Mouse (Mus musculus) B cell, adult 2 months (primary cell): ENCODE data around the gene Siae.

Source experiments
- DNase-seq, 2 experiments: peaks; one replicate each; pipeline ENCODE4 v3.0.0; 2022

Gene Siae

DNA sequence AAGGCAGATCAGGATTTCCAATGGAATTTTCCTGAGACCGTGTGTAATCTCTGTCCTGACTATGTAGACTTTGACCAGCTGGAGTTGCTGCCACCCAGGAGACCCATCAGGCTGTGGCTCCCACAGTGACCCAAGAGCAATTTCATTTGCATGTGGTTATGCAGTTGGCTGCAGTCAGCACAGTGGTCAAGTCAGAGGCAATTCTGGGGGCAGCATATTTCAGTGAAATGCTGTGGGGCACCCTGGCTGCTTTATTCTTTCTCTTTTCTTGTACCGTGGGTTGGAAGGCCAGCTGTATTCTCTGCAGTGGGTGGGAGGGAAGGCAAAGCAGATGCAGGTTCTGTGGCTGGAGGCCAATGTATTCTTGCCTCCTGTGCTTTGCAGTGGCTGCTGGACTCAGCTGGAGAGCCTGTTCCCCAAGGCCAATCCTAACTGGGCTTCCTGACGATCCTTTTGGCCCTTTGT, 70.6 kb downstream of the Siae start:
- no peak for DNase-seq

GRCm38 (mm10) chr9:37627263-37627662, 71.8 kb downstream of the Siae start:
- no peak for DNase-seq

GRCm38 (mm10) chr9:37628581-37628980, 73.1 kb downstream of the Siae start:
- DNase-seq: no peak

- no peak for DNase-seq
Observed at GRCm38 (mm10) chr9:37629941-37630340, 74.4 kb downstream of the Siae start.

DNA sequence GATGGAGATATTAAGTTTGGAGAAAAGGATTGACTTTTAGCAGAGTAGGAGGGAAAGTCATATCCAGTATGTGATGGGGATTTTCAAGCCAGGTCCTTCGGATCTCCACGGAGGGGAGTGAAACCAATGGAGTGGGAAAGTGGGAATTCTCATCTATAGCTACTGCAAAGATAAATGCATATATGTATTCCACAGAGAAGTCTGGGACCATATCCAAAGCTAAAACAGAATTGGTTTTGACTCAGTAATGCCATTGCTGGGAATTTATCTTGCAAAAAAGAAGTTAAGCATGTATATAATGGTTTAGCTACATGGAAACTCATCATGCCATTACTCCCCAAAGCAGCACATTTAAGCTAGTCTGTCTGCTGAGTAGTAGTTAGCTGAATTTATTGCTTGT, 76.8 kb downstream of the Siae start:
- no peak for DNase-seq

DNA sequence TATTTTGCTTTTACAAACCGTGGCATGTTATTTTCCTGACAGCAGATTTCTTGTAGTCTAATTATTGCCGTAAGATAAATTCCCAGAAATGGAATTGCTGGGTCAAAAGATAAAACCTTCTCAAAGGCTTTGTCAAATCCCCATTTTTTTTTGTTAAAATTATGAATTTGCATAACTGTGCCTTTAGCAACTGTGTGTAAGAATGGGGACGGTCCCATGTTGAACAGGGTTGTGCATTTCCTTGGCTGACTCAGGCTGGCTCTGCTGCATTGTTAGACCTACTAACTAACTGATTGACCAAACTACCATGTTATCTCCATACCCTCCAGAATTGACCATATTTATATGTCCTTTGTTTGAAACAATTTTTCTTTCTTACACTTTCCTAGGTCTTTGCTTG, 78.8 kb downstream of the Siae start:
- DNase-seq: no peak

GRCm38 (mm10) chr9:37636335-37636734, 80.8 kb downstream of the Siae start:
- peak; percentile 61 to 62 for DNase-seq

GRCm38 (mm10) chr9:37636800-37637542, 81.5 kb downstream of the Siae start:
- DNase-seq: no peak

- DNase-seq: no peak
Observed at GRCm38 (mm10) chr9:37638721-37639120, 83.2 kb downstream of the Siae start.

DNA sequence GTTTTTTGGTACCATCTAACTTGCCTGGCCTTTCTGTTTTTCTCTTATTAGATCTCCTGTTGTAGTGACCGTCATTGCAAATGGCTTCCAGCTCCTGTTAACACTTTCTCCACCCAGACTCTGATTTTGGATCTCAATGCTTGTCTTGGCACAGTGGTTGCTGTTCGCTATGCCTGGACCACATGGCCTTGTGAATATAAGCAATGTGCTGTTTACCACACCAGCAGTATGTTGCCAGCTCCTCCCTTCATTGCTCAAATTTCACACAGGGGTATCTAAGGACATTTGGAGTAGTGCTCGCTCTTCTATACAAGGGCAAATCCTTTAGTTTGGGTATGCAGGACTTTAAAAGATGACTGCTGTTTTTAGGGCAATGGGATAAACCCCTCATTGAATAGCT, 90.7 kb downstream of the Siae start:
- DNase-seq: no peak

DNA sequence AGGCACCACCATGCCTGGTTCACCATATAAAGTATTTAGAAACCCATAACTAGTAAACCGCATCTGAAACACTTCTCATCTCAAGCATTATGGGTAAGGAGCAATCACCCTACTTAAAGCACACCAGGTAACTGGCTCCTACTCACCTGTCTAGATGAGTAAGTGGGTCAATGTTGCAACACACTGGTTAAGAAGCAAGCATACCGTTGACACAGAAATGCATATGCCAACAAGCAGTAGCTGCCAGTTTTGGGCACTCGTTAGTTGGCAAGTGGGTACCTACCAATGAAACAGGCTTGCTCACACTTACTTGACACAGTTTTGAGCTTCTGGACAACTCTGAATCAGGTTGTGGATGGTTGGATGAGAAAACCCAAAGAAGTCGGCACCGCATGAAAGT, 95.1 kb downstream of the Siae start:
- no peak for DNase-seq

DNA sequence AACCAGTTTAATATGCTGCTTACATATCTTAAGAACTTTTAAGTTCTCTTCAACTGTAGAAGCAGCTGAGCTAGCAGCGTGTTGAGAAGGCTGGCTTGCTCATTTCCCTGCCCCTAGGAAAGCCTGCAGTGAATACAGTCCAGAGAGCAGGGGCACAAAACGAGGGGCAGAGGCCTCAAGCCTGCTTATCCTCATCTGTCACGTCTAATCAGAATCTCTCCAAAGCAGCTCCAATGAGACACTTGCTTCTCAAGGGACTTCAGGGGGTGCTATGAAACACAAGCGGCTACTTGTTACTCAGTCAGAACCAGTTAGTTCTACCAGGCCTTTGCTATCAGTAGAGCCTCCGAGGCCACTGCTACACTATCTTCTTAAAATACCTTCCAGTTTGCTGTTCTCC, 98.3 kb downstream of the Siae start:
- DNase-seq: no peak

- peak; percentile 27 to 30 for DNase-seq
Observed at GRCm38 (mm10) chr9:37655961-37656360, 100.5 kb downstream of the Siae start.

DNA sequence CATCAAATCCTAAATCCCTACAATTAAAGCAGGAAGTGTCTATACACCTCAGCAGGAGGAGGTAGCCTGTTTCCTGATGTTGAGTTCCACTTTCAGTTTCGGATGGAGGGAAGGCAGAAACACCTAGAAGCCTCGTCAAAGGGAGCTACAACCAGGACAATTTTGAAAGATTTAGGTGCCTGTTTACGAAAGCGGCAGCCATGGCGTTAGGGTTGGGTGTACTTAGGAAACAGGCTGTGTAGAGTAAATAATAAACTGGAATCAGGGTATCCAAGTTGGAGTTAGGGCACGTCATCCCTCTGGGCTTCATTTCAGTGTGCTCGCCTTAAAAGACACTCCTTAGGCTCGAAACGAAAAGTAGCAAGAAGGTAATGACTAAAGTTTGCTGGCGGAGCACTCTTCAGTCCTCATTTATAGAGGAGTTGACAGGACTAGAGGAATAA, 101.0 kb downstream of the Siae start:
- peak; percentile 63 to 64 for DNase-seq

DNA sequence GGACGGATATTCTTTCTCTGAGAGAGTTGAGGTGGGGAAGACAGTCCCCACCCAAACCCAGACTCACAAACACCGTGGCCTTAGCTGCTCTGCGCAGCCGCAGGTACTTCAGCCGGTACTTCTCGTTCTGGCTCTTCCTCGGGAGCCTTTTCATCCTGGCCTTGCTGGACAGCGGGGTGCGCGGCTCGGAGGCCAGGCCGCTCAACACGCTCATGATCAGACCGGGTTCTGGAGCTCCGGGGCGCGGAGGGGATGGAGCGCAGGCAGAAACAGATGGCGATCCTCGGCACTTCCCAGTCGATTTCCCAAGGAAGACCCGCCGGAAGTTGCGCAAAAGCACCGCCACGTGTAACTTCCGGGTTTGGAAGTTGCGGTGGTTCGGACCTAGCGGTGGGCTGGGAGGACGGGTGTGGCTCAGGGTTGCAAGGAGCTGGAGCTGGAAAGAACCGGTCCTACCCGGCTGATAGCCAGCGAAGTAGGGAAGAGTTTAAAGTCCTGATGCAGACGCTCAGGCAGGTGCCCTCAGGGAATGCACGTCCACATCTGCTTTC, 101.5 kb downstream of the Siae start, which contains the start of gene Tbrg1:
Gene Tbrg1, minus strand, starts transcription at position 382 of the 551 bp plus-strand sequence.
- DNase-seq: peak; percentile 65 to 66

- no peak for DNase-seq
Observed at GRCm38 (mm10) chr9:37659413-37659812, 103.9 kb downstream of the Siae start.

DNA sequence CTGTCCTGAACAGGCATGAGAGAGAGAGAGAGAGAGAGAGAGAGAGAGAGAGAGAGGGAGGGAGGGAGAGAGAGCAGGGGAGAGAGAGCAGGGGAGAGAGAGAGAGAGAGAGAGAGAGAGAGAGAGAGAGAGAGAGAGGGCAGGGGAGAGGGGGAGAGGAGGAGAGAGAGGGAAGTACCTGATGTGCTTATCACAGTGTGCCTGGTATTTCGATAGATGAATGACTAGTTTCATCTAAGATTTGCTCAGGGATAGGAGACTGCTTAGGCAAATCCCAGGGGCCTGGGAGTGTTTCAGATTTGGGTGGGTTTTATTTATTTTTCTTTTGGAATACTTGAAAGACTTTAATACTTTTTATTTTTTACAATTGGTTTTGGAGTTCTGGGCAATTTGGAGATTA, 107.7 kb downstream of the Siae start:
- DNase-seq: no peak

GRCm38 (mm10) chr9:37664604-37665003, 109.1 kb downstream of the Siae start:
- no peak for DNase-seq

GRCm38 (mm10) chr9:37666045-37666444, 110.5 kb downstream of the Siae start:
- DNase-seq: no peak

- no peak for DNase-seq
Observed at GRCm38 (mm10) chr9:37669115-37669514, 113.6 kb downstream of the Siae start, which contains the start of gene Panx3. Gene Panx3, minus strand, starts transcription at chr9:37669235.

- DNase-seq: no peak
Observed at GRCm38 (mm10) chr9:37669678-37670077, 114.2 kb downstream of the Siae start.

DNA sequence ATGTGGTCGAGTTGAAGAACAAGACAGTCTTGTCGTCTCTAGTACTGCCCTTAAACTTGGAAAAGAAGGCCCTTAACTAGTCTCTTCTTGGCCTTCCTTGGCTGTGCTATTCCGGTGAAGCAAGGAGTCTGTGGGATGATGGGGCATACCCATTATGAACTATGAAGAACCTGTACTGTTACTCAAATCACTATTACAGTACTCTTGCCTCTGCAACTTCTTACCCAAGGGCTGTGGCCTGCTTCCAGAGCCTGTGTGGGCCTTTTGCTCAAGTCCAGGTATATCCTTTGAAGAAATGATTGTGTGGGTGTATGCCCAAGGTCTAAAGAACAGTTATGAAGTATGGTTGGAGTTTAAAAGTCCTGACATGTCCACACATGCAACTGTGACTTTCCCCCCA, 114.8 kb downstream of the Siae start:
- no peak for DNase-seq

DNA sequence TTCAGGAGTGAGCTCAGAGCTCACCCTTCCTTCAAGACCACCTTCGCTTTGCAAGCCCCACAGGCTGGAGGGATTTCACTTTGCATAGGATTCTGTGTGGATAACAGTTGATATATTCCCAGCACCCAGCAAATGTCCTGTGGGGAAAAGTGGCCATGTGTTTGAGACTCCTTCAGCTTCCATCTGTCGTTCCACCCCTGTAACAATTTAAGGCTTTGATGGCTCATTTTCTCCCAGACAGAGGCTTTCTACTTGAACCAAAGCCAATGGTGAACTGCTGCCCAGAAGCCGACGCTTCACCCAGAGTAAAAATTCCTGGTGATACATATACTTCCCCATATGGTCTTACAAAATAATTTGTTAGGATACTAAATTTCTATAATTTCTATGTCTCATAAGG, 119.8 kb downstream of the Siae start:
- no peak for DNase-seq

DNA sequence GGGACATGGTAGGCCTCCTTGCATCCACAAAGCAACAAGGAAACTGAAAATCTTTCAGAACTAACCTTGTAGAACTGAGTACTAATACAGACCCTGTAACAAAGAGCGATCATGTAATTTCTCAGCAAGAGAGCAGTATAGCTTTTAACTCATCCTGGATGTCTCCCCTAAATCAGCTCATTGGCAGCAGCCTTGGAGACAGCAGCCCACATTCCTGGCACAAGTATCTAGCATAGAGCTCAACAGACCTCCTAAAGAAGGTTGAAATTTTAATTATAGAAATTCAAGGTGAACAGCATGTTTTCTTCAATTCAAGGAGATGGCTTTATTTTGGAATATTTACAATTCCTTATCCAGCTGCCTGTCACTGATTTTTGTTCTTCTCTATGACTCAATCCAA, 125.6 kb downstream of the Siae start:
- DNase-seq: no peak
